Mouse (Mus musculus): ENCODE data around the gene Cyp2e1. TPM values are rescaled to one million over a fixed set of nuclear protein-coding genes. Genes with fewer than 3 reads are reported as not detected.

The Cyp2e1 gene
- polyA plus RNA-seq, 2 experiments, result 0.07 to 0.17 TPM

- Histone ChIP-seq H3K4me3 (ENCODE audit: insufficient read depth in 1 of 2, low read depth in 2 of 2, low read length in 2 of 2) (no peak overlapping the region), H3K36me3 (replicated peaks; ENCODE audit: control insufficient read depth, insufficient read depth, low read depth) (no peaks in the 10 kb centered on the region), H3K27me3 (ENCODE audit: control insufficient read depth, insufficient read depth, low read length) (no peaks in the 10 kb centered on the region), H3K27ac (no peak overlapping the region), H3K9ac (replicated peaks) (no peak overlapping the region), H3K4me1 (replicated peaks; ENCODE audit: control insufficient read depth in 2 of 2, insufficient read depth in 2 of 2, low read length in 1 of 2) (no peaks in the 10 kb centered on the region), H3K4me2 (ENCODE audit: low read depth) (no peak overlapping the region), H3K9me3 (ENCODE audit: control insufficient read depth, low read length) (no peaks in the 10 kb centered on the region)
- 64% methylated on average over 3 of the region's 3 CpGs for WGBS (ENCODE audit: insufficient replicate concordance)
- DNase-seq (ENCODE audit: low read depth in 3 of 3, low spot score in 3 of 3), result no peak
- TF ChIP-seq CTCF (IDR thresholded peaks at IDR 0.05; ENCODE audit: low read depth), result no peak
- TF ChIP-seq EP300 (IDR thresholded peaks at IDR 0.05; ENCODE audit: low read depth), result no peak
- ATAC-seq (ENCODE audit: insufficient read depth), result no peak
Observed at GRCm38 (mm10) chr7:140747402-140747801, 16.1 kb upstream of the Cyp2e1 start.

DNA sequence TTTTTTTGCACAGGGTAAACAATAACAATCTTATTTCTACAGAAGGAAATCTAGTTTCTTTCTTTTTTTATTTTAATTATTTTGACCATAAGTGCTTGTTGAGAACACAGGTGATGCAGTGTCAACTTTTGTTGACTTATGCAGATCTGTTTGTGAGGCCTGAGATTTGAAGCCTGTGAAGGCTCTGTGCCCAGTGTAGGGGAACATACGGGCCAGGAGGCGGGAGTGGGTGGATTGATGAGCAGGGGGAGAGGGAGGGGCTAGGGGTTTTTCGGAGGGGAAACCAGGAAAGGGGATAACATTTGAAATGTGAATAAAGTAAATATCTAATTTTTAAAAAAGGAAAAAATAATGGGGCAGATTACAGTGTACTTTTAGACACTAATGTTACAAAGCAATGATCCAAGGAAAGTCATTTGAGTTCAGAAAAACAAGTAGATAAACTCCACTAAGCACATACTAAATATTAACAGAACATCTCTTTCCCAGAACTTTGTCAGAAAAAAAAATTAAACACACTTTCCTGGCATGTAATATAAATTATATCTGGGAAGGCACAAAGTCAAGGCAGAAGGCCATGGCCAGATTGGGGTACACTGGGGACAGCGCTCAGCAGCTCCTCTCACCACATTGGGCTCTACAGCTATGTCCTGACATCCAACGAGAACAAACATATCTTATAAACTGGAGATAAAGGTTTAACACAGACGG lies 15.3 kb upstream of the Cyp2e1 start:
- H3K9ac ChIP-seq (replicated peaks), result no peak overlapping the region
- no peak overlapping the region for H3K4me2 ChIP-seq (ENCODE audit: low read depth)
- no peaks in the 10 kb centered on the region for H3K36me3 ChIP-seq (replicated peaks; ENCODE audit: control insufficient read depth, insufficient read depth, low read depth)
- 53% methylated on average over 6 of the region's 6 CpGs for WGBS (ENCODE audit: insufficient replicate concordance)
- H3K4me1 ChIP-seq (replicated peaks; ENCODE audit: control insufficient read depth in 2 of 2, insufficient read depth in 2 of 2, low read length in 1 of 2), result no peaks in the 10 kb centered on the region
- ATAC-seq (ENCODE audit: insufficient read depth) (no peak), DNase-seq (ENCODE audit: low read depth in 3 of 3, low spot score in 3 of 3) (no peak)
- no peak overlapping the region for H3K4me3 ChIP-seq (ENCODE audit: insufficient read depth in 1 of 2, low read depth in 2 of 2, low read length in 2 of 2)
- H3K27ac ChIP-seq, result no peak overlapping the region
- no peaks in the 10 kb centered on the region for H3K9me3 ChIP-seq (ENCODE audit: control insufficient read depth, low read length)
- TF ChIP-seq EP300 (IDR thresholded peaks at IDR 0.05; ENCODE audit: low read depth), result no peak
- no peak for TF ChIP-seq CTCF (IDR thresholded peaks at IDR 0.05; ENCODE audit: low read depth)
- H3K27me3 ChIP-seq (ENCODE audit: control insufficient read depth, insufficient read depth, low read length), result no peaks in the 10 kb centered on the region

GRCm38 (mm10) chr7:140748827-140749160 lies 14.7 kb upstream of the Cyp2e1 start:
- Histone ChIP-seq H3K4me1 (replicated peaks; ENCODE audit: control insufficient read depth in 2 of 2, insufficient read depth in 2 of 2, low read length in 1 of 2) (no peaks in the 10 kb centered on the region), H3K4me3 (ENCODE audit: insufficient read depth in 1 of 2, low read depth in 2 of 2, low read length in 2 of 2) (no peak overlapping the region), H3K4me2 (ENCODE audit: low read depth) (no peak overlapping the region), H3K36me3 (replicated peaks; ENCODE audit: control insufficient read depth, insufficient read depth, low read depth) (no peaks in the 10 kb centered on the region), H3K27me3 (ENCODE audit: control insufficient read depth, insufficient read depth, low read length) (no peaks in the 10 kb centered on the region), H3K27ac (no peak overlapping the region), H3K9ac (replicated peaks) (no peak overlapping the region), H3K9me3 (ENCODE audit: control insufficient read depth, low read length) (no peaks in the 10 kb centered on the region)
- 53% methylated on average over 3 of the region's 3 CpGs for WGBS (ENCODE audit: insufficient replicate concordance)
- DNase-seq (ENCODE audit: low read depth in 3 of 3, low spot score in 3 of 3) (no peak), ATAC-seq (ENCODE audit: insufficient read depth) (no peak)
- TF ChIP-seq CTCF (IDR thresholded peaks at IDR 0.05; ENCODE audit: low read depth) (no peak), EP300 (IDR thresholded peaks at IDR 0.05; ENCODE audit: low read depth) (no peak)

GRCm38 (mm10) chr7:140754556-140754955 lies 9.0 kb upstream of the Cyp2e1 start:
- H3K9ac ChIP-seq (replicated peaks), result no peak overlapping the region
- DNase-seq (ENCODE audit: low read depth in 3 of 3, low spot score in 3 of 3) (no peak), ATAC-seq (ENCODE audit: insufficient read depth) (no peak)
- H3K4me2 ChIP-seq (ENCODE audit: low read depth), result no peak overlapping the region
- TF ChIP-seq EP300 (IDR thresholded peaks at IDR 0.05; ENCODE audit: low read depth), result no peak
- no peak for TF ChIP-seq CTCF (IDR thresholded peaks at IDR 0.05; ENCODE audit: low read depth)
- no peak overlapping the region for H3K27ac ChIP-seq
- no peak overlapping the region for H3K4me3 ChIP-seq (ENCODE audit: insufficient read depth in 1 of 2, low read depth in 2 of 2, low read length in 2 of 2)
- peaks cover 0 to 3% of the 10 kb centered on the region in 2 experiments; a peak in 2 of 4 replicates for H3K4me1 ChIP-seq (replicated peaks; ENCODE audit: control insufficient read depth in 2 of 2, insufficient read depth in 2 of 2, low read length in 1 of 2)
- no peaks in the 10 kb centered on the region for H3K9me3 ChIP-seq (ENCODE audit: control insufficient read depth, low read length)
- H3K36me3 ChIP-seq (replicated peaks; ENCODE audit: control insufficient read depth, insufficient read depth, low read depth), result no peaks in the 10 kb centered on the region
- H3K27me3 ChIP-seq (ENCODE audit: control insufficient read depth, insufficient read depth, low read length), result no peaks in the 10 kb centered on the region

DNA sequence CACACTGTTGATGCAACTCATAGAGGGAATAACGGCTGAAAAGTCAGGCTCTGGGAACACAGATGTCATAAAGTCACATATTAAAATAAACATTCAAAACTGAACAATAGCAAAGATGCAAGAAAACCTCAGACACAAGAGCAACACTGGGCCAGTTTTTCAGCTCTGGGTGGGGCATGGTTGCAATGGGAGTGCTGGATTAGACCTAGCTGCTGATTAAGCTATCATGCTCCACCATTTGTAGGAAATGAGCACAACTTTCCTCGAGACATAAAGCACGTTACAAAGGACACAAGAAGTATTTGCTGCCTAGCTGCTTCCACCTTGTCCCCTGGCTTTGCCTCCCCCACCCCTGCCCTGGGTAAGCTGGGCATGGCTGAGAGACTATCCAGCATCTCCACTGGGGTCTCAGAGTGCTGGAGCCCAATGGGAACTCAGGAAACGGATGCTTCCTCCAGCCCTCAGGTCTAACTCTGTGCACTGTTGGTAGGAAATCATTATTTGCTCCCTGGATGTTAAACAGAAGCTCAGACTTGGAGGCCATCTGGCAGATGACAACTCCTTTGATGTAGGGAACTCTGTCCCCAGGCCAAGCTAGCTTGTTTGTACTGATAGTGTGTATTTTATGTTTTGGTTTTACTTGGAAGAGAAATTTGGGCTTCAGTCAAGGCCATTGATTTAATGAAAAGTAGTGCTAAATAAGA lies 7.2 kb upstream of the Cyp2e1 start:
- Histone ChIP-seq H3K9me3 (ENCODE audit: control insufficient read depth, low read length) (no peaks in the 10 kb centered on the region), H3K4me2 (ENCODE audit: low read depth) (no peak overlapping the region), H3K36me3 (replicated peaks; ENCODE audit: control insufficient read depth, insufficient read depth, low read depth) (no peaks in the 10 kb centered on the region), H3K9ac (replicated peaks) (no peak overlapping the region), H3K27ac (no peak overlapping the region), H3K4me3 (ENCODE audit: insufficient read depth in 1 of 2, low read depth in 2 of 2, low read length in 2 of 2) (no peak overlapping the region), H3K27me3 (ENCODE audit: control insufficient read depth, insufficient read depth, low read length) (no peaks in the 10 kb centered on the region), H3K4me1 (replicated peaks; ENCODE audit: control insufficient read depth in 2 of 2, insufficient read depth in 2 of 2, low read length in 1 of 2) (peaks cover 0 to 3% of the 10 kb centered on the region in 2 experiments; a peak in 2 of 4 replicates)
- no peak for ATAC-seq (ENCODE audit: insufficient read depth)
- WGBS (ENCODE audit: insufficient replicate concordance), result 28% methylated on average over 4 of the region's 4 CpGs
- no peak for DNase-seq (ENCODE audit: low read depth in 3 of 3, low spot score in 3 of 3)
- TF ChIP-seq EP300 (IDR thresholded peaks at IDR 0.05; ENCODE audit: low read depth), result no peak
- no peak for TF ChIP-seq CTCF (IDR thresholded peaks at IDR 0.05; ENCODE audit: low read depth)

Measured in liver, embryonic 14.5 days (tissue).